Mouse (Mus musculus) olfactory bulb, adult 2 months (tissue): Measurements from ENCODE around the gene Cxcl5. TPM values are rescaled to one million over a fixed set of nuclear protein-coding genes. Genes with fewer than 3 reads are reported as not detected.

Source experiments
- H3K27ac ChIP-seq: fragments of 200-500 bp; 2 replicates; pipeline ENCODE4 v1.5.1; 2012; ENCODE audit warnings: low read depth, low read length; ENCODE audit not compliant: insufficient read depth
- H3K4me1 ChIP-seq: fragments of 200-500 bp; 2 replicates; pipeline ENCODE4 v1.6.1; 2012; ENCODE audit warnings: low read length; ENCODE audit not compliant: control insufficient read depth, insufficient read depth
- H3K4me3 ChIP-seq: fragments of 200-500 bp; 2 replicates; pipeline ENCODE4 v1.5.1; 2012; ENCODE audit warnings: mild to moderate bottlenecking, low read depth, low read length, moderate library complexity; ENCODE audit not compliant: insufficient read depth
- CTCF ChIP-seq: fragments of 200-500 bp; IDR thresholded peaks from 2 replicates; pipeline ENCODE4 v1.5.1; 2012; ENCODE audit warnings: low read depth, mild to moderate bottlenecking, low read length, moderate library complexity; ENCODE audit not compliant: insufficient read depth
- POLR2A ChIP-seq: fragments of 200-500 bp; IDR thresholded peaks from 2 replicates; pipeline ENCODE4 v1.6.1; 2012; ENCODE audit warnings: mild to moderate bottlenecking, low read depth, low read length, moderate library complexity; ENCODE audit not compliant: insufficient read depth
- WGBS: fragments of 180-500 bp; shearing (Covaris S2); methylation state at CpG from one replicate; pipeline ENCODE4 v1.1.7; 2018; 5-methylcytosine and 5-hydroxymethylcytosine counted together
- polyA plus RNA-seq: library from polyadenylated mRNA; stranded (reverse); fragments of >200 nt; gene quantifications from 2 replicates; pipeline ENCODE4 v1.2.4, GENCODE M21; 2012; ENCODE audit warnings: low replicate concordance; ENCODE audit not compliant: missing spikeins, insufficient read depth, insufficient read length

Gene Cxcl5
- polyA plus RNA-seq, 1 experiment = not detected

GRCm38 (mm10) chr5:90760303-90760702 lies 1.1 kb downstream of the Cxcl5 start:
- TF ChIP-seq CTCF (no peak), POLR2A (no peak)
- H3K27ac ChIP-seq = no peak overlapping the region
- WGBS = 48% methylated on average over 4 of the region's 4 CpGs
- no peak overlapping the region for H3K4me3 ChIP-seq
- H3K4me1 ChIP-seq = peaks cover 13% of the 10 kb centered on the region

- WGBS = 96% methylated on average over 2 of the region's 2 CpGs
- TF ChIP-seq CTCF (no peak), POLR2A (no peak)
- Histone ChIP-seq H3K4me3 (no peak overlapping the region), H3K4me1 (peaks cover 13% of the 10 kb centered on the region), H3K27ac (no peak overlapping the region)
Observed at GRCm38 (mm10) chr5:90760844-90761243, 1.7 kb downstream of the Cxcl5 start.

GRCm38 (mm10) chr5:90761834-90762233 lies 2.7 kb downstream of the Cxcl5 start:
- no peak for TF ChIP-seq POLR2A
- no peak for TF ChIP-seq CTCF
- H3K27ac ChIP-seq = no peak overlapping the region
- no peak overlapping the region for H3K4me3 ChIP-seq
- H3K4me1 ChIP-seq = peaks cover 13% of the 10 kb centered on the region
- WGBS = 92% methylated on average over 3 of the region's 3 CpGs

- Histone ChIP-seq H3K4me3 (no peak overlapping the region), H3K4me1 (peaks cover 7% of the 10 kb centered on the region), H3K27ac (no peak overlapping the region)
- TF ChIP-seq CTCF = no peak
- no peak for TF ChIP-seq POLR2A
- 78% methylated on average over 12 of the region's 12 CpGs for WGBS
Observed at GRCm38 (mm10) chr5:90763912-90764665, 4.9 kb downstream of the Cxcl5 start.

- Histone ChIP-seq H3K27ac (no peak overlapping the region), H3K4me1 (no peaks in the 10 kb centered on the region), H3K4me3 (no peak overlapping the region)
- TF ChIP-seq POLR2A (no peak), CTCF (no peak)
- WGBS = 77% methylated on average over 8 of the region's 8 CpGs
Observed at GRCm38 (mm10) chr5:90765821-90766606, 6.9 kb downstream of the Cxcl5 start.

- Histone ChIP-seq H3K4me3 (no peak within 1 kb of the TSS), H3K27ac (no peak within 1 kb of the TSS), H3K4me1 (no peaks in the 10 kb centered on the region)
- 81% methylated on average over 3 of the region's 3 CpGs for WGBS
- no peak for TF ChIP-seq CTCF
- TF ChIP-seq POLR2A = no peak
Observed at GRCm38 (mm10) chr5:90768218-90768617, 9.1 kb downstream of the Cxcl5 start, which contains the start of gene Ppbp. TSS of gene Ppbp (plus strand) at chr5:90768518.

- Histone ChIP-seq H3K4me3 (no peak overlapping the region), H3K4me1 (no peaks in the 10 kb centered on the region), H3K27ac (no peak overlapping the region)
- no peak for TF ChIP-seq POLR2A
- TF ChIP-seq CTCF = no peak
- WGBS = 78% methylated on average over 3 of the region's 3 CpGs
Observed at GRCm38 (mm10) chr5:90771369-90771768, 12.2 kb downstream of the Cxcl5 start.

GRCm38 (mm10) chr5:90771880-90772653 lies 12.9 kb downstream of the Cxcl5 start, which contains the start of gene Pf4:
TSS of gene Pf4 (plus strand) at chr5:90772435.
- H3K4me1 ChIP-seq = no peaks in the 10 kb centered on the region
- TF ChIP-seq CTCF = no peak
- TF ChIP-seq POLR2A = no peak
- H3K27ac ChIP-seq = no peak within 1 kb of the TSS
- 92% methylated on average over 16 of the region's 16 CpGs for WGBS
- H3K4me3 ChIP-seq = no peak within 1 kb of the TSS

- Histone ChIP-seq H3K27ac (no peak overlapping the region), H3K4me1 (no peaks in the 10 kb centered on the region), H3K4me3 (no peak overlapping the region)
- 96% methylated on average over 5 of the region's 5 CpGs for WGBS
- no peak for TF ChIP-seq POLR2A
- TF ChIP-seq CTCF = no peak
Observed at GRCm38 (mm10) chr5:90775562-90775961, 16.4 kb downstream of the Cxcl5 start.
